Comparison of ENCODE assay signal across 8 mouse cellular contexts in the genomic region with DNA sequence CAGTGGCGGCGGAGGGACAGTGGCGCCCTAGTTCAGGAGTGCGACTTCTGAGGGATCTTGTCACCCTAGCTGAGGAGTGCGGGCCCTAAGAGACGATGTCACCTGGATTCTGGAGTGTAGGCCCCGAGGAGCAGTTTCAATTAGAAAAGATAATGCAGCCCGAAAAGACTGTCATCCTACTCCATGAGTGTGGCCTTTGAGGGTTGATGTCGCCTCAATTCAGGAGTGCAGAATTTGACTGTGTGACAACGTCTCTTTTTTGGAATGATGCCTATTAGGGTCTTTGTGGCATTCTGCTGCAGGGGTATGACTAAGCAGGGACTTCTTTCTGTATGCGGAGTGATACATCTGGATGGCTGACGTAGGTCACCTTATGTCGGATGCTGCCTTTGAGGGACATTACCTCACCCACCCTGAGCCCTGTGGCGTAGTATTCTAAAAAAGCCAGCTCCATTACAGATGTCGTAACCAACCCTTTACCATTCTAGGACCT. TPM values are rescaled to one million over a fixed set of nuclear protein-coding genes. Genes with fewer than 3 reads are reported as not detected.
DNase-seq lines count a peak whose midpoint lies in the region; ATAC-seq and TF ChIP-seq lines count a peak whose summit lies in the region.

No protein-coding gene starts in this region.

- H3K4me3 ChIP-seq in CH12.LX (replicated peaks in 1 of 3; ENCODE audit: low read depth in 2 of 3, low read length in 2 of 3, poor library complexity in 1 of 3): peak overlapping the region; percentile 80 to 94 (median 81)
- H3K4me3 ChIP-seq in kidney, embryonic 16.5 days (ENCODE audit: low read length): peak overlapping the region; percentile 88
- peak overlapping the region; percentile 75 for H3K4me3 ChIP-seq in liver, postnatal 0 days (ENCODE audit: low read depth, low read length)
- peak overlapping the region; percentile 79 for H3K4me3 ChIP-seq in neural tube, embryonic 15.5 days (replicated peaks)

- H3K4me2 ChIP-seq in CH12.LX (ENCODE audit: insufficient read depth, low read depth, poor library complexity, severe bottlenecking): peak overlapping the region; percentile 30; the same call in 1 of the 2 replicates
- peak overlapping the region; percentile 59 for H3K4me2 ChIP-seq in kidney, embryonic 16.5 days (replicated peaks; ENCODE audit: low read depth, low read length)
- H3K4me2 ChIP-seq in liver, postnatal 0 days (ENCODE audit: low read depth, low read length): peak overlapping the region; percentile 88
- peak overlapping the region; percentile 69 for H3K4me2 ChIP-seq in neural tube, embryonic 15.5 days

- dilution Hi-C loops in CH12.LX (cut with MboI; ENCODE audit: extremely low pct_ligation_motif_present, extremely low pct_unique_long_range_greater_than_20kb, low sequenced_read_pairs): no loop called here

- in situ Hi-C loops in CH12.LX (cut with MboI; ENCODE audit: low pct_ligation_motif_present, low pct_unique_long_range_greater_than_20kb, low sequenced_read_pairs): no loop called here

- TF ChIP-seq POLR2A in CH12.LX (IDR thresholded peaks at IDR 0.05; ENCODE audit: low read depth, low read length): no peak

- no peak for TF ChIP-seq CTCF in CH12.LX (conservative IDR thresholded peaks at IDR 0.05 in 1 of 2, IDR thresholded peaks at IDR 0.05 in 1 of 2; ENCODE audit: low read depth in 2 of 2, low read length in 2 of 2)
- TF ChIP-seq CTCF in liver, postnatal 0 days (IDR thresholded peaks at IDR 0.05; ENCODE audit: low read depth): no peak

- H3K9me3 ChIP-seq in CH12.LX (replicated peaks; ENCODE audit: low read length): peaks cover 3% of the 10 kb centered on the region
- no peaks in the 10 kb centered on the region for H3K9me3 ChIP-seq in kidney, embryonic 16.5 days (ENCODE audit: low read length)
- H3K9me3 ChIP-seq in liver, postnatal 0 days (ENCODE audit: low read length): no peaks in the 10 kb centered on the region
- no peaks in the 10 kb centered on the region for H3K9me3 ChIP-seq in neural tube, embryonic 15.5 days (replicated peaks)

- H3K36me3 ChIP-seq in CH12.LX (replicated peaks in 1 of 2; ENCODE audit: control insufficient read depth in 1 of 2, insufficient read depth in 1 of 2, low read length in 1 of 2): peaks cover 24 to 40% of the 10 kb centered on the region in 2 experiments
- H3K36me3 ChIP-seq in kidney, embryonic 16.5 days (ENCODE audit: insufficient read depth, low read length): peaks cover 24% of the 10 kb centered on the region
- H3K36me3 ChIP-seq in liver, postnatal 0 days (replicated peaks; ENCODE audit: insufficient read depth, low read length): peaks cover 33% of the 10 kb centered on the region
- H3K36me3 ChIP-seq in neural tube, embryonic 15.5 days: peaks cover 31% of the 10 kb centered on the region

- peak overlapping the region; percentile 83 for H3K27ac ChIP-seq in CH12.LX (ENCODE audit: insufficient read depth, low read depth)
- peak overlapping the region; percentile 91 for H3K27ac ChIP-seq in kidney, embryonic 16.5 days (ENCODE audit: low read length)
- H3K27ac ChIP-seq in liver, postnatal 0 days (ENCODE audit: low read depth): peak overlapping the region; percentile 97
- H3K27ac ChIP-seq in neural tube, embryonic 15.5 days (replicated peaks): peak overlapping the region; percentile 97

- peak overlapping the region; percentile 89 for H3K9ac ChIP-seq in CH12.LX (ENCODE audit: insufficient read depth, low read depth)
- H3K9ac ChIP-seq in kidney, embryonic 16.5 days (replicated peaks; ENCODE audit: low read length): peak overlapping the region; percentile 82
- H3K9ac ChIP-seq in liver, postnatal 0 days (replicated peaks): peak overlapping the region; percentile 81
- H3K9ac ChIP-seq in neural tube, embryonic 15.5 days (replicated peaks): peak overlapping the region; percentile 85

- H3K27me3 ChIP-seq in CH12.LX (replicated peaks): no peaks in the 10 kb centered on the region
- H3K27me3 ChIP-seq in kidney, embryonic 16.5 days (ENCODE audit: insufficient read depth, low read length): no peaks in the 10 kb centered on the region
- no peaks in the 10 kb centered on the region for H3K27me3 ChIP-seq in liver, postnatal 0 days (ENCODE audit: insufficient read depth, low read length)
- H3K27me3 ChIP-seq in neural tube, embryonic 15.5 days (replicated peaks): no peaks in the 10 kb centered on the region

- peaks cover 19% of the 10 kb centered on the region for H3K79me2 ChIP-seq in CH12.LX (replicated peaks; ENCODE audit: control insufficient read depth, extremely low read depth, insufficient read depth, poor library complexity, severe bottlenecking)

- under 1% methylated on average over 15 of the region's 15 CpGs for WGBS in kidney, embryonic 16.5 days
- 2% methylated on average over 15 of the region's 15 CpGs for WGBS in liver, postnatal 0 days (ENCODE audit: insufficient replicate concordance)
- WGBS in neural tube, embryonic 15.5 days: 1% methylated on average over 15 of the region's 15 CpGs

- peak; percentile 75 for ATAC-seq in frontal cortex, adult (ENCODE audit: low TSS enrichment)
- ATAC-seq in kidney, embryonic 16.5 days (ENCODE audit: low FRiP score, low TSS enrichment): peak; percentile 77
- peak; percentile 83 for ATAC-seq in liver, postnatal 0 days
- ATAC-seq in neural tube, embryonic 15.5 days (ENCODE audit: low FRiP score): peak; percentile 89

- peak; percentile 25; the same call in 1 of the 2 replicates for TF ChIP-seq EP300 in CH12.LX (IDR thresholded peaks at IDR 0.05; ENCODE audit: low read length)
- TF ChIP-seq EP300 in liver, postnatal 0 days (IDR thresholded peaks at IDR 0.05; ENCODE audit: low read depth): no peak; the same call in none of the 2 replicates

- H3K4me1 ChIP-seq in CH12.LX (ENCODE audit: control insufficient read depth in 1 of 2, insufficient read depth in 2 of 2): peaks cover 5 to 25% of the 10 kb centered on the region in 2 experiments
- peaks cover 15% of the 10 kb centered on the region for H3K4me1 ChIP-seq in kidney, embryonic 16.5 days (ENCODE audit: insufficient read depth, low read length)
- H3K4me1 ChIP-seq in liver, postnatal 0 days (ENCODE audit: insufficient read depth): peaks cover 17% of the 10 kb centered on the region
- H3K4me1 ChIP-seq in neural tube, embryonic 15.5 days: peaks cover 37% of the 10 kb centered on the region

- no peak for TF ChIP-seq RAD21 in CH12.LX (IDR thresholded peaks at IDR 0.05; ENCODE audit: low read depth, low read length)

- DNase-seq in 3T3-L1 (ENCODE audit: low read depth, low spot score): peak; percentile 81
- DNase-seq in CH12.LX (ENCODE audit: extremely low read depth): peak; percentile 91
- peak; percentile 77 for DNase-seq in c-Kit-positive CD71-positive TER-119-positive erythroid progenitor cells, embryonic 14.5 days (ENCODE audit: low spot score)
- DNase-seq in liver, postnatal 0 days: peak; percentile 65
- DNase-seq in ovary, postnatal 36 days (ENCODE audit: low spot score): no peak

TF ChIP-seq in CH12.LX, 34 proteins besides CTCF, POLR2A, EP300 and RAD21:
- TF ChIP-seq MAX (IDR thresholded peaks at IDR 0.05; ENCODE audit: low read length): peak; percentile 9; the same call in 1 of the 2 replicates
- no peak for TF ChIP-seq ZC3H11A (IDR thresholded peaks at IDR 0.05; ENCODE audit: low read depth, low read length)
- peak; percentile 29; the same call in 1 of the 2 replicates for TF ChIP-seq IRF4 (IDR thresholded peaks at IDR 0.05; ENCODE audit: low read depth, low read length)
- peak; percentile 81; the same call in 1 of the 2 replicates for TF ChIP-seq KAT2A (IDR thresholded peaks at IDR 0.05; ENCODE audit: insufficient replicate concordance, low read length)
- TF ChIP-seq MAFK (IDR thresholded peaks at IDR 0.05; ENCODE audit: insufficient replicate concordance, low read length): peak; percentile 64
- TF ChIP-seq MAZ (IDR thresholded peaks at IDR 0.05; ENCODE audit: low read depth, low read length): no peak
- peak; percentile 19; the same call in 1 of the 2 replicates for TF ChIP-seq TCF12 (IDR thresholded peaks at IDR 0.05; ENCODE audit: low read depth, low read length)
- TF ChIP-seq SMC3 (IDR thresholded peaks at IDR 0.05; ENCODE audit: low read depth, low read length): no peak
- TF ChIP-seq JUN (IDR thresholded peaks at IDR 0.05; ENCODE audit: insufficient read depth, low read depth, low read length): peak; percentile 8; the same call in 1 of the 2 replicates
- peak; percentile 70 for TF ChIP-seq JUND (conservative IDR thresholded peaks at IDR 0.05; ENCODE audit: low read depth, low read length)
- 0 out of 2 replicates have a peak, but pooled peaks have one; percentile 26 for TF ChIP-seq MEF2A (IDR thresholded peaks at IDR 0.05; ENCODE audit: borderline replicate concordance, low read depth, low read length)
- peak; percentile 28; the same call in 1 of the 2 replicates for TF ChIP-seq MXI1 (IDR thresholded peaks at IDR 0.05; ENCODE audit: low read depth, low read length)
- no peak for TF ChIP-seq PAX5 (IDR thresholded peaks at IDR 0.05; ENCODE audit: low read length)
- TF ChIP-seq UBTF (IDR thresholded peaks at IDR 0.05; ENCODE audit: low read depth, low read length): no peak
- peak; percentile 51 for TF ChIP-seq ETS1 (conservative IDR thresholded peaks at IDR 0.05; ENCODE audit: low read depth, low read length)
- TF ChIP-seq CHD2 (IDR thresholded peaks at IDR 0.05; ENCODE audit: low read length): peak; percentile 32; the same call in 1 of the 2 replicates
- 0 out of 2 replicates have a peak, but pooled peaks have one; percentile 54 for TF ChIP-seq TBP (conservative IDR thresholded peaks at IDR 0.05; ENCODE audit: low read depth, low read length)
- no peak for TF ChIP-seq E2F4 (IDR thresholded peaks at IDR 0.05; ENCODE audit: insufficient replicate concordance, low read depth, low read length)

RNA-seq across cellular contexts. Expression of a gene that starts 0.4 kb away (rescaled TPM):
- total RNA-seq in CH12.LX (2012; rRNA removed) (173 and 208 TPM in 2 replicates), CH12.LX (2014; rRNA removed) (248 and 266 TPM in 2 replicates)
- polyA plus RNA-seq in CH12.LX (2012; ENCODE audit: insufficient read length, low read depth): 257 and 268 TPM in 2 replicates
- 250 and 251 TPM in 2 replicates for polyA plus RNA-seq in kidney, embryonic 16.5 days (2015; fragmentation: Nextera tagmentation; extraction: Ambion mirVana)
- 134 and 140 TPM in 2 replicates for polyA plus RNA-seq in liver, postnatal 0 days (2015; fragmentation: Nextera tagmentation; extraction: Ambion mirVana)
- 774 and 865 TPM in 2 replicates for polyA plus RNA-seq in neural tube, embryonic 15.5 days (2015; fragmentation: Nextera tagmentation; extraction: Ambion mirVana)

Comparison
In these comparisons a context has a peak if more than half of its experiments do, and no peak if none do; other contexts are left out.
1. H3K4me2 ChIP-seq: peak in every context shown above with its lines; median percentile 88 in liver, postnatal 0 days; 69 in neural tube, embryonic 15.5 days; 59 in kidney, embryonic 16.5 days; 30 in CH12.LX.